Mouse (Mus musculus): ENCODE results near the gene Uap1l1. TPM values are rescaled to one million over a fixed set of nuclear protein-coding genes. Genes with fewer than 3 reads are reported as not detected.
"Not testable (repeated sequence)": the region's sequence is repeated elsewhere in the genome, so short reads cannot be mapped to it uniquely, and the experiment has no call there.

The Uap1l1 gene
- polyA plus RNA-seq (2012; ENCODE audit: insufficient read depth, insufficient read length, low replicate concordance, missing spikeins), result not detected in 2 replicates

DNA sequence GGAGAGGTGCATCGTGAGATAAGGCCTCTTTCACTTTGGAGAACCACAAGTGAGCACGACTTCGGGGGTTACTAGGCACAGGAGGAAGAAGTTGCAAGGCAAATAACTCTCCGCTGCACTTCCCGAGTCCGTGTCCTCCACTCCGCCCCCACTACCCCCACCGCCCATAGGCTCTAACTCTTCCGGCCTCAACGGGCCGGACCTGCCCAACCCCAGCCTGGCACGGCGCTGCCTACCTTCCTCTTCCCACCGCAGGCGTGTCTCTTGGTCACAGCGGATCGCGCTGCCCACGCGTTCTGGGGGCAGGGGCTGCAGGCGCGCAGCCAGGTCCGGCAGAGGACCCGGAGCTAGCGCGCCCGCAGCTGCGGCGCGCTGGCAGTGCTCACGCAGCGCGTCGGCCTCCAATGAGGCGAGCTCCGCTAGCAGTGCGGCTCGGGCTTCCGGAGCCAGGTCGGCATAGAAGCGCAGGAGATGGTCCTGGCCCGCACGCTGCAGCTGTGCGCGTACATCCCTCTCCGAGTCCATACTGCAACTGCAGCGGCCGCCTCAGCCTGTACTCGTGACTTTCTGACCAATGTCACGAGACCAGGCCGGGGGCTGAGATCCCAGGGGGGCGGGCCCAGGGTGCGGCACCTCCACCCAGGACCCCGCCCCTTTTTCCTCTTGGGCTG, at the start of gene Uap1l1:
Gene Uap1l1 (minus strand): TSS at position 592 of the 671 bp plus-strand sequence.
- Histone ChIP-seq H3K4me3 (ENCODE audit: insufficient read depth, low read depth, low read length) (peak within 1 kb of the TSS; percentile 86), H3K4me1 (ENCODE audit: control insufficient read depth, insufficient read depth, low read length) (peaks cover 24% of the 10 kb centered on the region), H3K27ac (ENCODE audit: insufficient read depth, low read depth, low read length) (0 out of 2 replicates have a peak within 1 kb of the TSS, but pooled peaks have one; percentile 18)
- TF ChIP-seq CTCF (IDR thresholded peaks at IDR 0.05; ENCODE audit: insufficient read depth, low read depth, low read length) (peak; percentile 24; the same call in 1 of the 2 replicates), POLR2A (IDR thresholded peaks at IDR 0.05; ENCODE audit: insufficient read depth, low read depth, low read length) (peak; percentile 48; the same call in 1 of the 2 replicates)
- 1% methylated on average over 54 of the region's 54 CpGs for WGBS

DNA sequence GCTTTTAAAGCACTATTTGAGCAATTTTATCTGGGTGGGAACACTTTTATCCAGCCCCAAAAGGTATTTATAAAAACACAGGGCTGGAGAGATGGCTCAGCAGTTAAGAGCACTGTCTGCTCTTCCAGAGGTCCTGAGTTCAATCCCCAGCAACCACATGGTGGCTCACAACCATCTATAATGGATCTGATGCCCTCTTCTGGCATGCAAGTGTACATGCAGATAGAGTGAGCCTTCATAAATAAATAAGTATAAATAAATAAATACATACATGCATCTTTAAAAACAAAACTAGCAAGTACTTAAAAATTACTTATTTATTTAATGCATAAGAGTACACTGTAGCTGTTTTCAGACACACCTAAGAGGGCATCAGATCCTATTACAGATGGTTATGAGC, 48.0 kb upstream of the Uap1l1 start:
- not testable (repeated sequence) for H3K27ac ChIP-seq (ENCODE audit: insufficient read depth, low read depth, low read length); H3K4me3 ChIP-seq (ENCODE audit: insufficient read depth, low read depth, low read length); H3K4me1 ChIP-seq (ENCODE audit: control insufficient read depth, insufficient read depth, low read length)

DNA sequence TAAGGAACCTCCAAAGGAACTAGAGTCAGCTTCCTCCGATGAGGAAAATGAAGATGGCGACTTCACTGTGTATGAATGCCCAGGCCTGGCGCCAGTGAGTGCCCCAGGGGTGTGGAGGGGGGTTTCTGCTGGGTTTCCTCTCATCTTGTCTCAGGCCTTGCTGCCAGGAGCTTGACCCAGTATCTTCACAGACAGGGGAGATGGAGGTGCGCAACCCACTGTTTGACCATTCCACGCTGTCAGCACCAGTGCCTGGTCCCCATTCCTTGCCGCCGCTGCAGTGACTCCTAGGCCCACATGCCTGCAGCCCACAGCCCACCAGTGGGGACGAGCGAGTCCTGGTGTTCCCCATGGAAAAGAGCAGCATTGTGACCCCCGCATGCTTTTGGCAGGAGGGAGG, 43.4 kb upstream of the Uap1l1 start:
- H3K27ac ChIP-seq (ENCODE audit: insufficient read depth, low read depth, low read length), result no peak overlapping the region
- H3K4me1 ChIP-seq (ENCODE audit: control insufficient read depth, insufficient read depth, low read length), result peaks cover 11% of the 10 kb centered on the region
- H3K4me3 ChIP-seq (ENCODE audit: insufficient read depth, low read depth, low read length), result no peak overlapping the region
- 88% methylated on average over 10 of the region's 10 CpGs for WGBS
- TF ChIP-seq CTCF (IDR thresholded peaks at IDR 0.05; ENCODE audit: insufficient read depth, low read depth, low read length) (no peak), POLR2A (IDR thresholded peaks at IDR 0.05; ENCODE audit: insufficient read depth, low read depth, low read length) (no peak)

DNA sequence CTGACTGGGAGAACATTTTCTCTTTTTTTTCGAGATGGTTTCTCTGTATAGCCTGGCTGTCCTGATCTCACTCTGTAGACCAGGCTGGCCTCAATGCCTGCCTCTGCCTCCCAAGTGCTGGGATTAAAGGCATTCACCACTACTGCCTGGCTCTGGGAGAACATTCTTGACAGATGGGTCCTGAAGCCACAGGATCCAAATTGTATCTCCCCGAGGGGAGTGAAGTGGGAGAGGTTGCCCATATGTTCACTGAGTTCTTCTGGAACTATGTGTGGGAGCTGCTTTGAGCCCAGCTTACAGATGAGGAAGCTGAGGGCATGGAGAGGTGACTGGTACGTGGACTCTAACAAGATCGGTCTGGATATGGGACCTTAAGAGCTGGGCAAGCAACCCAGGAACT, 38.5 kb upstream of the Uap1l1 start:
- H3K27ac ChIP-seq (ENCODE audit: insufficient read depth, low read depth, low read length), result no peak overlapping the region
- TF ChIP-seq POLR2A (IDR thresholded peaks at IDR 0.05; ENCODE audit: insufficient read depth, low read depth, low read length) (no peak), CTCF (IDR thresholded peaks at IDR 0.05; ENCODE audit: insufficient read depth, low read depth, low read length) (no peak)
- 65% methylated on average over 4 of the region's 4 CpGs for WGBS

GRCm38 (mm10) chr2:25402972-25403601, 37.6 kb upstream of the Uap1l1 start:
- under 1% methylated on average over 54 of the region's 54 CpGs for WGBS
- Histone ChIP-seq H3K4me3 (ENCODE audit: insufficient read depth, low read depth, low read length) (peak overlapping the region; percentile 80), H3K4me1 (ENCODE audit: control insufficient read depth, insufficient read depth, low read length) (peaks cover 23% of the 10 kb centered on the region), H3K27ac (ENCODE audit: insufficient read depth, low read depth, low read length) (peak overlapping the region; percentile 65)
- peak; percentile 78; the same call in 1 of the 2 replicates for TF ChIP-seq POLR2A (IDR thresholded peaks at IDR 0.05; ENCODE audit: insufficient read depth, low read depth, low read length)
- no peak for TF ChIP-seq CTCF (IDR thresholded peaks at IDR 0.05; ENCODE audit: insufficient read depth, low read depth, low read length)

More for the DNA sequence above, 38.5 kb upstream of the Uap1l1 start:
- H3K4me1 ChIP-seq (ENCODE audit: control insufficient read depth, insufficient read depth, low read length), result peaks cover 23% of the 10 kb centered on the region
- H3K4me3 ChIP-seq (ENCODE audit: insufficient read depth, low read depth, low read length), result peak overlapping the region; percentile 80

DNA sequence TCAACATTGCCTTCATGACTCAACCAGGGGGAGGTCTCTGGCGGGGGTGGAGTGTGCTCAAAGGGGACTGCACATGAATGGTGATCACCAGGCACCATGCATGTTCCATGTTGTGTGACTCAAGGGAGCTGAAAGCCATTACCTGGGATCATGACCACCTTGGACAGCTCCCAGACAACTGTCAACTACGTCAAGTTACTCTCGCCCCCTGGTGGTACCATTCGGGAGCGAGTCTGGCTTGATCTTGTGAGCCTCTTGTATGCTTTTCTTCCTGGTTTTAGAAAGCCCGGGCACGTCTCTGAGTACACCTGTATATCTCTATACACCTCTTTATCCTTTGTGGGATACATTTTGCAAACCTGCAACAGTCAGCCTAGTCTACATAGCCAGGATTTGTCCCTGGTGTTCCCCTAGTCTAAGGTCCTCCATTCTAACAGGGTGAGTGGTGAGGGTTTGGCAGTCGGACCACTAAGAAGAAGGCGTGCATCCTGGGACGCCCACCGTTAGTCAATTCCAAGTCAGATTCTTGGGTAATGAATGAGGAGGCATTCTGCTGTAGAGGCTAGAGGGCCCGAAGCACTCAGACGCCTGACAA, 37.0 kb upstream of the Uap1l1 start:
- peak overlapping the region; percentile 65 for H3K27ac ChIP-seq (ENCODE audit: insufficient read depth, low read depth, low read length)
- H3K4me1 ChIP-seq (ENCODE audit: control insufficient read depth, insufficient read depth, low read length), result peaks cover 23% of the 10 kb centered on the region
- TF ChIP-seq CTCF (IDR thresholded peaks at IDR 0.05; ENCODE audit: insufficient read depth, low read depth, low read length) (0 out of 2 replicates have a peak, but pooled peaks have one; percentile 11), POLR2A (IDR thresholded peaks at IDR 0.05; ENCODE audit: insufficient read depth, low read depth, low read length) (no peak)
- 2% methylated on average over 13 of the region's 13 CpGs for WGBS
- peak overlapping the region; percentile 80 for H3K4me3 ChIP-seq (ENCODE audit: insufficient read depth, low read depth, low read length)

- peak overlapping the region; percentile 34 for H3K4me3 ChIP-seq (ENCODE audit: insufficient read depth, low read depth, low read length)
- WGBS, result 7% methylated on average over 17 of the region's 17 CpGs
- no peak overlapping the region for H3K27ac ChIP-seq (ENCODE audit: insufficient read depth, low read depth, low read length)
- peaks cover 29% of the 10 kb centered on the region for H3K4me1 ChIP-seq (ENCODE audit: control insufficient read depth, insufficient read depth, low read length)
- TF ChIP-seq CTCF (IDR thresholded peaks at IDR 0.05; ENCODE audit: insufficient read depth, low read depth, low read length) (peak; percentile 66; the same call in 1 of the 2 replicates), POLR2A (IDR thresholded peaks at IDR 0.05; ENCODE audit: insufficient read depth, low read depth, low read length) (no peak)
These were observed 35.3 kb upstream of the Uap1l1 start for GRCm38 (mm10) chr2:25400764-25401163.

GRCm38 (mm10) chr2:25400291-25400690, 34.8 kb upstream of the Uap1l1 start:
- Histone ChIP-seq H3K27ac (ENCODE audit: insufficient read depth, low read depth, low read length) (no peak overlapping the region), H3K4me3 (ENCODE audit: insufficient read depth, low read depth, low read length) (peak overlapping the region; percentile 34), H3K4me1 (ENCODE audit: control insufficient read depth, insufficient read depth, low read length) (peaks cover 32% of the 10 kb centered on the region)
- WGBS, result 28% methylated on average over 16 of the region's 16 CpGs
- TF ChIP-seq POLR2A (IDR thresholded peaks at IDR 0.05; ENCODE audit: insufficient read depth, low read depth, low read length) (no peak), CTCF (IDR thresholded peaks at IDR 0.05; ENCODE audit: insufficient read depth, low read depth, low read length) (no peak)

DNA sequence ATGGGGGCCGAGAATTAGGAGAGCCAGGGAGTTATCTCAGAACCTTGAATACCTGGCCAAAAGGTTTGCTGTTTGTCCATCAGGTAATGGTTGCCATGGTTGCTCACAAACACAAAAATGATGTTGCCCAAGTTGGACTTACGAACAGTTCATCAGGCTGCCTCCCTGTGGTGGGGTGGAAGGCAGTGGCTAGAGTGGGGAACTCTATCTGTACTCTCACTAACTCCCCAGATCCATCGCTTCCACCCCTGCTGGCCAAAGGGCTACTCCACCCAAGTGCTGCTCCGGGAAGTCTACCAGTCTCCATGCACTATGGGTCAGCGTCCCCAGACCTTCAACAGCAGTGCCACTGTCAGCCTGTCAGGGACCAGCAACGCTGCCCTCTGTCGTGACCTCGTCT, 33.6 kb upstream of the Uap1l1 start, which contains the start of gene Npdc1:
Gene Npdc1 (plus strand): TSS at position 301 of the 400 bp plus-strand sequence.
- TF ChIP-seq POLR2A (IDR thresholded peaks at IDR 0.05; ENCODE audit: insufficient read depth, low read depth, low read length) (no peak), CTCF (IDR thresholded peaks at IDR 0.05; ENCODE audit: insufficient read depth, low read depth, low read length) (no peak)
- peaks cover 30% of the 10 kb centered on the region for H3K4me1 ChIP-seq (ENCODE audit: control insufficient read depth, insufficient read depth, low read length)
- WGBS, result 83% methylated on average over 8 of the region's 8 CpGs
- H3K4me3 ChIP-seq (ENCODE audit: insufficient read depth, low read depth, low read length), result no peak within 1 kb of the TSS
- no peak within 1 kb of the TSS for H3K27ac ChIP-seq (ENCODE audit: insufficient read depth, low read depth, low read length)

Measured in olfactory bulb, adult 2 months (tissue).